Mouse (Mus musculus) neural tube, embryonic 12.5 days (tissue): ENCODE results near the gene Gm2163. TPM values are rescaled to one million over a fixed set of nuclear protein-coding genes. Genes with fewer than 3 reads are reported as not detected.
"Not testable (repeated sequence)": the region's sequence is repeated elsewhere in the genome, so short reads cannot be mapped to it uniquely, and the experiment has no call there.

ENCODE experiments used
- ATAC-seq: fragments of 200-750 bp; cut with Nextera tagmentation; 2 replicates; pipeline ENCODE4 v1.8.0; 2017; ENCODE audit warnings: low read depth, mild to moderate bottlenecking, moderate TSS enrichment, moderate library complexity; ENCODE audit not compliant: low FRiP score
- H3K27ac ChIP-seq: fragments of 300-500 bp; sonication (generic); 2 replicates; pipeline ENCODE4 v1.5.1; 2016
- H3K27me3 ChIP-seq: fragments of 300-500 bp; sonication (generic); replicated peaks from 2 replicates; pipeline ENCODE4 v1.6.1; 2016; ENCODE audit warnings: mild to moderate bottlenecking
- H3K36me3 ChIP-seq: fragments of 300-500 bp; sonication (generic); 2 replicates; pipeline ENCODE4 v1.6.1; 2016; ENCODE audit warnings: mild to moderate bottlenecking
- H3K4me1 ChIP-seq: fragments of 300-500 bp; sonication (generic); 2 replicates; pipeline ENCODE4 v1.6.1; 2016
- H3K4me2 ChIP-seq: fragments of 300-500 bp; sonication (generic); replicated peaks from 2 replicates; pipeline ENCODE4 v1.6.1; 2016; ENCODE audit warnings: mild to moderate bottlenecking
- H3K4me3 ChIP-seq: fragments of 300-500 bp; sonication (generic); 2 replicates; pipeline ENCODE4 v1.5.1; 2016
- H3K9ac ChIP-seq: fragments of 300-500 bp; sonication (generic); 2 replicates; pipeline ENCODE4 v1.6.1; 2016; ENCODE audit warnings: mild to moderate bottlenecking
- H3K9me3 ChIP-seq: fragments of 300-500 bp; sonication (generic); 2 replicates; pipeline ENCODE4 v1.6.1; 2016; ENCODE audit warnings: mild to moderate bottlenecking
- WGBS: fragments of 180-500 bp; shearing (Covaris S2); methylation state at CpG from one replicate; pipeline ENCODE4 v1.1.7; 2016; 5-methylcytosine and 5-hydroxymethylcytosine counted together
- polyA plus RNA-seq: library from polyadenylated mRNA; unstranded; fragments of >200 nt; fragmentation: Nextera tagmentation; extraction: Ambion mirVana; gene quantifications from 2 replicates; pipeline ENCODE4 v1.2.1, GENCODE M21; 2016

The Gm2163 gene
- polyA plus RNA-seq: not detected in 2 replicates

GRCm38 (mm10) chr4:42466452-42466851, at the start of gene Gm2163:
TSS of gene Gm2163 (plus strand) at chr4:42466752.
- H3K27ac ChIP-seq, H3K27me3 ChIP-seq, H3K4me1 ChIP-seq, H3K36me3 ChIP-seq, ATAC-seq, H3K4me2 ChIP-seq, H3K9me3 ChIP-seq, H3K9ac ChIP-seq, H3K4me3 ChIP-seq: not testable (repeated sequence)
- WGBS: no CpG with 5 or more reads among the region's 5 CpGs

- H3K4me3 ChIP-seq, H3K36me3 ChIP-seq, H3K27ac ChIP-seq, ATAC-seq, H3K9me3 ChIP-seq, H3K9ac ChIP-seq, H3K4me1 ChIP-seq, H3K4me2 ChIP-seq, H3K27me3 ChIP-seq: not testable (repeated sequence)
- no CpG with 5 or more reads among the region's 18 CpGs for WGBS
These were observed 27.5 kb upstream of the Gm2163 start, which contains the start of gene Gm21586 for GRCm38 (mm10) chr4:42439078-42439477. TSS of gene Gm21586 (plus strand) at chr4:42439378.

GRCm38 (mm10) chr4:42528075-42528474, 61.5 kb downstream of the Gm2163 start, which contains the start of gene Fam205a2:
TSS of gene Fam205a2 (minus strand) at chr4:42528175.
- H3K4me2 ChIP-seq: not testable (repeated sequence)

GRCm38 (mm10) chr4:42611895-42612294, 145.3 kb downstream of the Gm2163 start, which contains the start of gene Gm10591:
TSS of gene Gm10591 (plus strand) at chr4:42612195.
- not testable (repeated sequence) for H3K4me2 ChIP-seq, ATAC-seq
- WGBS: no CpG with 5 or more reads among the region's 5 CpGs

More at GRCm38 (mm10) chr4:42528075-42528474, 61.5 kb downstream of the Gm2163 start, which contains the start of gene Fam205a2:
- not testable (repeated sequence) for H3K36me3 ChIP-seq, H3K4me1 ChIP-seq, ATAC-seq, H3K27me3 ChIP-seq, H3K4me3 ChIP-seq, H3K27ac ChIP-seq, H3K9ac ChIP-seq, H3K9me3 ChIP-seq
- no CpG with 5 or more reads among the region's 1 CpGs for WGBS

GRCm38 (mm10) chr4:42629419-42629818, 162.9 kb downstream of the Gm2163 start, which contains the start of gene Gm2564:
TSS of gene Gm2564 (plus strand) at chr4:42629719.
- H3K9me3 ChIP-seq, ATAC-seq, H3K4me2 ChIP-seq, H3K36me3 ChIP-seq, H3K4me3 ChIP-seq, H3K4me1 ChIP-seq, H3K27ac ChIP-seq, H3K9ac ChIP-seq, H3K27me3 ChIP-seq: not testable (repeated sequence)
- WGBS: no CpG with 5 or more reads among the region's 8 CpGs

More at GRCm38 (mm10) chr4:42611895-42612294, 145.3 kb downstream of the Gm2163 start, which contains the start of gene Gm10591:
- H3K4me1 ChIP-seq, H3K27me3 ChIP-seq, H3K4me3 ChIP-seq, H3K9me3 ChIP-seq, H3K36me3 ChIP-seq, H3K9ac ChIP-seq, H3K27ac ChIP-seq: not testable (repeated sequence)

Other genes starting within 250 kb of the Gm2163 start
- gene Gm10600, start 226.1 kb upstream of the Gm2163 start, polyA plus RNA-seq: not detected in 2 replicates
- gene Ccl21b, start 211.0 kb upstream of the Gm2163 start, polyA plus RNA-seq: not detected in 2 replicates
- not detected in 2 replicates for gene Gm21953, start 172.5 kb upstream of the Gm2163 start, polyA plus RNA-seq
- 0.20 TPM in 1 of 2 replicates, not detected in the other for gene Fam205a3, start 148.4 kb upstream of the Gm2163 start, polyA plus RNA-seq
- gene Gm21586, start 27.4 kb upstream of the Gm2163 start, polyA plus RNA-seq: not detected in 2 replicates
- 0.20 TPM in 1 of 2 replicates, not detected in the other for gene Fam205a2, start 61.4 kb downstream of the Gm2163 start, polyA plus RNA-seq
- gene Gm10591, start 145.4 kb downstream of the Gm2163 start, polyA plus RNA-seq: not detected in 2 replicates
- not detected in 2 replicates for gene Gm2564, start 163.0 kb downstream of the Gm2163 start, polyA plus RNA-seq
- gene Ccl27b, start 188.5 kb downstream of the Gm2163 start, polyA plus RNA-seq: not detected in 2 replicates
- not detected in 2 replicates for gene Il11ra2, start 195.1 kb downstream of the Gm2163 start, polyA plus RNA-seq